Mouse (Mus musculus) left cerebral cortex, postnatal 36 days (tissue): ENCODE data around the gene Bbs7. TPM values are rescaled to one million over a fixed set of nuclear protein-coding genes. Genes with fewer than 3 reads are reported as not detected.
A peak's percentile ranks its signal among the peaks of the same experiment; 100 is the strongest.

ENCODE experiments used
- DNase-seq, 2 experiments: peaks; one replicate each; pipeline ENCODE4 v3.0.0; 2021 to 2022; ENCODE audit warnings: low spot score in 2 of 2, mixed read lengths in 1 of 2
- intact Hi-C: fragments of 180-260 bp; cut with DNase I; formaldehyde crosslinking; loops from one replicate; pipeline ENCODE4 v1.15.1; 2025
- total RNA-seq, 2 experiments: library from RNA; stranded (reverse); gene quantifications; 2 replicates each; pipeline ENCODE4 v1.2.3; 2021

Bbs7 gene
- total RNA-seq, 2 experiments from 2014 or later = 12.8 to 16.6 TPM

GRCm38 (mm10) chr3:36557601-36558000, 55.7 kb downstream of the Bbs7 start:
- DNase-seq = no peak
- intact Hi-C loops = no loop called here

GRCm38 (mm10) chr3:36552406-36553047, 60.8 kb downstream of the Bbs7 start, which contains the start of gene Exosc9:
Gene Exosc9 (plus strand): TSS chr3:36552606.
- peak; percentile 97 to 98 for DNase-seq
- intact Hi-C loops = loop anchor here (2.0 kb wide), 1 partner anchor 18 kb away; no protein-coding TSS in a partner anchor

GRCm38 (mm10) chr3:36551851-36552384, 61.4 kb downstream of the Bbs7 start:
- intact Hi-C loops = loop anchor here (2.0 kb wide), 1 partner anchor 19 kb away; no protein-coding TSS in a partner anchor
- DNase-seq = peak in 1 of 2 experiments; percentile 54

- DNase-seq = peak; percentile 24 to 31
- intact Hi-C loops = no loop called here
Measured at GRCm38 (mm10) chr3:36551343-36551742, 61.9 kb downstream of the Bbs7 start.

- DNase-seq = no peak
Measured at GRCm38 (mm10) chr3:36544961-36545360, 68.3 kb downstream of the Bbs7 start.

GRCm38 (mm10) chr3:36541399-36541798, 71.9 kb downstream of the Bbs7 start:
- no peak for DNase-seq
- intact Hi-C loops = no loop called here

More at GRCm38 (mm10) chr3:36544961-36545360, 68.3 kb downstream of the Bbs7 start:
- intact Hi-C loops = no loop called here

GRCm38 (mm10) chr3:36540756-36541155, 72.5 kb downstream of the Bbs7 start:
- intact Hi-C loops = no loop called here
- peak in 1 of 2 experiments; percentile 44 for DNase-seq

- DNase-seq = peak in 1 of 2 experiments; percentile 60
- intact Hi-C loops = no loop called here
Measured at GRCm38 (mm10) chr3:36537701-36538470, 75.4 kb downstream of the Bbs7 start.

GRCm38 (mm10) chr3:36536041-36536440, 77.2 kb downstream of the Bbs7 start:
- DNase-seq = no peak
- intact Hi-C loops = no loop called here

- no peak for DNase-seq
- intact Hi-C loops = no loop called here
Measured at GRCm38 (mm10) chr3:36533201-36533672, 80.0 kb downstream of the Bbs7 start.

- no peak for DNase-seq
- intact Hi-C loops = no loop called here
Measured at GRCm38 (mm10) chr3:36532738-36533137, 80.5 kb downstream of the Bbs7 start.

- intact Hi-C loops = no loop called here
- no peak for DNase-seq
Measured at GRCm38 (mm10) chr3:36531979-36532542, 81.2 kb downstream of the Bbs7 start.

- intact Hi-C loops = no loop called here
- peak in 1 of 2 experiments; percentile 34 for DNase-seq
Measured at GRCm38 (mm10) chr3:36531242-36531641, 82.0 kb downstream of the Bbs7 start.

- no peak for DNase-seq
- intact Hi-C loops = no loop called here
Measured at GRCm38 (mm10) chr3:36530781-36531180, 82.5 kb downstream of the Bbs7 start.

GRCm38 (mm10) chr3:36530345-36530744, 82.9 kb downstream of the Bbs7 start:
- peak; percentile 77 to 80 for DNase-seq
- intact Hi-C loops = no loop called here

- no peak for DNase-seq
- intact Hi-C loops = no loop called here
Measured at GRCm38 (mm10) chr3:36524466-36524865, 88.8 kb downstream of the Bbs7 start.
